Mouse (Mus musculus): ENCODE measurements around the gene Ngf.

GRCm38 (mm10) chr3:102471251-102471650 lies 1.5 kb downstream of the Ngf start:
- TF ChIP-seq POLR2A (IDR thresholded peaks at IDR 0.05; ENCODE audit: control insufficient read depth, extremely low read depth, insufficient read depth, low read length, poor library complexity) = no peak
- no peak for TF ChIP-seq CTCF (IDR thresholded peaks at IDR 0.05; ENCODE audit: borderline replicate concordance, control insufficient read depth, extremely low read depth, insufficient read depth, low read length, poor library complexity)
